In the genomic region with DNA sequence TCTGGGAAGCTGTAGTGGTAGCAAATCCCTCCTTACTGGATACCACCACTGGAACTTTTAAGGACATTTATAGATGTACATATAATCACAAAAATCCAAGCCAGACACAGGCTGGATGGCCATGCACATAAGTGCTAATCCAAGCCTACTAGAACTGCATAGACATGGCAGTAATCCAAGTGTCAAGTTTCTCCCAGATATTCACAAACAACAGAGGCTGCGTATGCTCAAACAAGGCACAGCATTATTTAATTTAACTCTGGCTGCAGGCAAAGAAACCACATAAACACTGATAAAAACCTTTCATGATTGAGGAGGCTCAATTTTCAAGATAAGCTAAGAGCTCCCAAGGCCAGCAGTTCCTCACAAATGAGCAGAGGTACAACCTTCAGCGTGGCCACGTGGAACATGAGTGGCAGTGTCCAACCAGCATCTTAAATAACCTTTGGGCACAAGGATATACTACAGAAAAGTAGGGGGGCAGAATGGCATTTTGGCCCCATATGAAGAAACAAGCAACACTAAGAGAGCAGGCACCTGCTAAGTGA, we compare ENCODE assay signal across 20 mouse cellular contexts. TPM values are rescaled to one million over a fixed set of nuclear protein-coding genes. Genes with fewer than 3 reads are reported as not detected.
DNase-seq lines count a peak whose midpoint lies in the region; ATAC-seq and TF ChIP-seq lines count a peak whose summit lies in the region.
"Had no signal": no experiment of that assay in that cellular context is flagged by ENCODE, and none has a peak within 500 bp of the region (broad histone marks: within the 10 kb centered on the region; RNA-seq: fewer than 3 reads in every experiment).

No protein-coding gene starts in this region.

- DNase-seq in adrenal gland, adult (ENCODE audit: inconsistent age in 2 of 2, low spot score in 1 of 2), result peak; percentile 47 to 73
- DNase-seq in adrenal gland, postnatal 4 days (ENCODE audit: low spot score in 2 of 2), result no peak
- DNase-seq in heart, adult 2 months, result no peak
- no peak for DNase-seq in liver, embryonic 13.5 days
- no peak for DNase-seq in liver
- DNase-seq in testis, postnatal 14 days (ENCODE audit: low spot score), result peak; percentile 17
- no peak for DNase-seq in testis, postnatal 10 days (ENCODE audit: low spot score)
- DNase-seq: cerebellum, adult 9-10 months; forebrain, postnatal 0 days; kidney, adult 2 months; kidney, postnatal 14 days; left cerebral cortex, postnatal 4 days; midbrain, embryonic 14.5 days had no signal

- no peak for TF ChIP-seq EP300 in heart, adult 2 months (IDR thresholded peaks at IDR 0.05; ENCODE audit: insufficient read depth, low read depth, low read length)

- H3K27ac ChIP-seq in heart, embryonic 15.5 days, result 0 out of 2 replicates have a peak overlapping the region, but pooled peaks have one; percentile 11
- H3K27ac ChIP-seq in heart, adult 2 months, result no peak overlapping the region
- H3K27ac ChIP-seq in liver, embryonic 13.5 days, result no peak overlapping the region
- H3K27ac ChIP-seq: embryonic facial prominence, embryonic 12.5 days; neural tube, embryonic 15.5 days; stomach, embryonic 15.5 days had no signal

- intact Hi-C loops in heart, adult 2 months (cut with DNase I), result no loop called here

- H3K9ac ChIP-seq in heart, embryonic 15.5 days, result no peak overlapping the region
- no peak overlapping the region for H3K9ac ChIP-seq in heart, adult 2 months (ENCODE audit: low read depth, low read length)
- H3K9ac ChIP-seq in liver, embryonic 13.5 days, result 0 out of 2 replicates have a peak overlapping the region, but pooled peaks have one; percentile 17
- H3K9ac ChIP-seq: embryonic facial prominence, embryonic 12.5 days; forebrain, postnatal 0 days; neural tube, embryonic 15.5 days; stomach, embryonic 15.5 days had no signal

- H3K4me1 ChIP-seq in heart, embryonic 15.5 days (replicated peaks), result peaks cover 25% of the 10 kb centered on the region
- peaks cover 5% of the 10 kb centered on the region for H3K4me1 ChIP-seq in heart, adult 2 months (ENCODE audit: control insufficient read depth, insufficient read depth, low read length)
- H3K4me1 ChIP-seq in liver, embryonic 13.5 days (replicated peaks), result peaks cover 38% of the 10 kb centered on the region

- WGBS in heart, embryonic 15.5 days, result 40% methylated on average over 3 of the region's 3 CpGs
- 31% methylated on average over 3 of the region's 3 CpGs for WGBS in heart, adult 2 months
- 56% methylated on average over 3 of the region's 3 CpGs for WGBS in liver, embryonic 13.5 days (ENCODE audit: insufficient replicate concordance)

- H3K4me3 ChIP-seq in heart, embryonic 15.5 days, result no peak overlapping the region
- H3K4me3 ChIP-seq in heart, adult 2 months, result no peak overlapping the region
- no peak overlapping the region for H3K4me3 ChIP-seq in liver, embryonic 13.5 days (replicated peaks)
- H3K4me3 ChIP-seq: embryonic facial prominence, embryonic 12.5 days; neural tube, embryonic 15.5 days; stomach, embryonic 15.5 days had no signal

- TF ChIP-seq CTCF in heart, adult 2 months (IDR thresholded peaks at IDR 0.05), result no peak

- peaks cover 59% of the 10 kb centered on the region for H3K36me3 ChIP-seq in heart, embryonic 15.5 days
- peaks cover 29% of the 10 kb centered on the region for H3K36me3 ChIP-seq in heart, adult 2 months (ENCODE audit: control insufficient read depth, insufficient read depth, low read length)
- H3K36me3 ChIP-seq in liver, embryonic 13.5 days, result peaks cover 73% of the 10 kb centered on the region

- no peak overlapping the region for H3K4me2 ChIP-seq in heart, embryonic 15.5 days
- H3K4me2 ChIP-seq in liver, embryonic 13.5 days, result no peak overlapping the region
- H3K4me2 ChIP-seq: embryonic facial prominence, embryonic 12.5 days; neural tube, embryonic 15.5 days; stomach, embryonic 15.5 days had no signal

- peaks cover 7% of the 10 kb centered on the region for H3K79me2 ChIP-seq in heart, adult 2 months (replicated peaks; ENCODE audit: control insufficient read depth, insufficient read depth, low read length)

- ATAC-seq in heart, embryonic 15.5 days (replicated peaks; ENCODE audit: insufficient number of reproducible peaks, insufficient read depth, low FRiP score, low read depth), result no peak
- ATAC-seq in liver, embryonic 13.5 days (ENCODE audit: low read depth), result no peak
- ATAC-seq: forebrain, postnatal 0 days had no signal

- no peaks in the 10 kb centered on the region for H3K9me3 ChIP-seq in heart, embryonic 15.5 days (replicated peaks)
- H3K9me3 ChIP-seq in liver, embryonic 13.5 days (replicated peaks), result no peaks in the 10 kb centered on the region
- H3K9me3 ChIP-seq: embryonic facial prominence, embryonic 12.5 days; neural tube, embryonic 15.5 days; stomach, embryonic 15.5 days had no signal

- no peak for TF ChIP-seq POLR2A in heart, adult 2 months (IDR thresholded peaks at IDR 0.05; ENCODE audit: insufficient read depth, low read depth, low read length)

- H3K27me3 ChIP-seq in heart, embryonic 15.5 days, result no peaks in the 10 kb centered on the region
- no peaks in the 10 kb centered on the region for H3K27me3 ChIP-seq in heart, adult 2 months (ENCODE audit: control insufficient read depth, insufficient read depth, low read length)
- H3K27me3 ChIP-seq in liver, embryonic 13.5 days, result no peaks in the 10 kb centered on the region
- H3K27me3 ChIP-seq: embryonic facial prominence, embryonic 12.5 days; neural tube, embryonic 15.5 days; stomach, embryonic 15.5 days had no signal

RNA-seq across cellular contexts. Expression of gene Ythdf1, which starts 4.8 kb away (rescaled TPM):
- 10 to 100 TPM; 58.7 to 64.4 TPM for total RNA-seq in adrenal gland, postnatal 4 days (2021)
- polyA plus RNA-seq in heart, embryonic 15.5 days (2015; fragmentation: Nextera tagmentation; extraction: Ambion mirVana), result 32.9 and 42.2 TPM in 2 replicates
- 10 to 100 TPM; 31.7 to 36.4 TPM for total RNA-seq in heart, adult 2 months (2021)
- 30.8 and 51.1 TPM in 2 replicates for polyA plus RNA-seq in heart, adult 2 months (2012; rRNA removed)
- 27.2 and 27.8 TPM in 2 replicates for polyA plus RNA-seq in liver, embryonic 13.5 days (2015; fragmentation: Nextera tagmentation; extraction: Ambion mirVana)

RNA-seq across cellular contexts. Expression of gene Birc7, which starts 12.9 kb away (rescaled TPM):
- not detected for total RNA-seq in adrenal gland, postnatal 4 days (2021)
- 0.11 TPM in 1 of 2 replicates, not detected in the other for polyA plus RNA-seq in heart, embryonic 15.5 days (2015; fragmentation: Nextera tagmentation; extraction: Ambion mirVana)
- total RNA-seq in heart, adult 2 months (2021), result not detected
- polyA plus RNA-seq in heart, adult 2 months (2012; rRNA removed), result not detected in 2 replicates
- polyA plus RNA-seq in liver, embryonic 13.5 days (2015; fragmentation: Nextera tagmentation; extraction: Ambion mirVana), result not detected in 2 replicates
- total RNA-seq: forebrain, postnatal 0 days; left cerebral cortex, adult 18-20 months; left cerebral cortex, postnatal 4 days had no signal
- polyA plus RNA-seq: embryonic facial prominence, embryonic 12.5 days; heart, embryonic 14.5 days; kidney, adult 2 months; liver, embryonic 16.5 days; neural tube, embryonic 15.5 days had no signal

RNA-seq across cellular contexts. Expression of gene Nkain4, which starts 38.5 kb away (rescaled TPM):
- 10 to 100 TPM in 1 of 2 experiments, 1 to 10 TPM in 1; 8.8 to 12.6 TPM for total RNA-seq in adrenal gland, postnatal 4 days (2021)
- 38.2 and 49.5 TPM in 2 replicates for polyA plus RNA-seq in heart, embryonic 15.5 days (2015; fragmentation: Nextera tagmentation; extraction: Ambion mirVana)
- total RNA-seq in heart, adult 2 months (2021), result 1 to 10 TPM; 7.0 to 7.3 TPM
- polyA plus RNA-seq in heart, adult 2 months (2012; rRNA removed), result 18.0 and 29.4 TPM in 2 replicates
- polyA plus RNA-seq in liver, embryonic 13.5 days (2015; fragmentation: Nextera tagmentation; extraction: Ambion mirVana), result 2.0 and 2.6 TPM in 2 replicates

RNA-seq across cellular contexts. Expression of gene Arfgap1, which starts 51.1 kb away (rescaled TPM):
- 10 to 100 TPM; 87.0 to 93.3 TPM for total RNA-seq in adrenal gland, postnatal 4 days (2021)
- 71.8 and 92.4 TPM in 2 replicates for polyA plus RNA-seq in heart, embryonic 15.5 days (2015; fragmentation: Nextera tagmentation; extraction: Ambion mirVana)
- 10 to 100 TPM; 28.8 to 32.2 TPM for total RNA-seq in heart, adult 2 months (2021)
- polyA plus RNA-seq in heart, adult 2 months (2012; rRNA removed), result 31.9 and 41.4 TPM in 2 replicates
- polyA plus RNA-seq in liver, embryonic 13.5 days (2015; fragmentation: Nextera tagmentation; extraction: Ambion mirVana), result 33.4 TPM in 2 replicates

Comparison
In these comparisons a context has a peak if more than half of its experiments do, and no peak if none do; other contexts are left out.
1. DNase-seq: peak in adrenal gland, adult (2 of 2) and testis, postnatal 14 days (single experiment); none in adrenal gland, postnatal 4 days (0 of 2), heart, adult 2 months (0 of 2), liver, embryonic 13.5 days (single experiment), liver (single experiment) and testis, postnatal 10 days (single experiment).